Mouse (Mus musculus) CH12.LX (cell line): ENCODE measurements around the gene Armc5. TPM values are rescaled to one million over a fixed set of nuclear protein-coding genes. Genes with fewer than 3 reads are reported as not detected.

Source experiments
- DNase-seq: peaks from one replicate; pipeline ENCODE4 v3.0.0-alpha.2; 2013; ENCODE audit errors: extremely low read depth
- H3K27ac ChIP-seq: 2 replicates; pipeline ENCODE4 v1.5.1; 2012; ENCODE audit warnings: low read depth, mild to moderate bottlenecking, control low read depth, moderate library complexity; ENCODE audit not compliant: insufficient read depth
- H3K27me3 ChIP-seq: replicated peaks from 2 replicates; pipeline ENCODE3; 2012; ENCODE audit warnings: inconsistent platforms
- H3K36me3 ChIP-seq, 2 experiments: replicated peaks in 1 of 2; 2 replicates each; pipeline versions ENCODE3 to v1.6.1; 2012; ENCODE audit warnings: inconsistent platforms in 1 of 2, low read length in 1 of 2, mild to moderate bottlenecking in 1 of 2, mixed read lengths in 1 of 2, moderate library complexity in 1 of 2; ENCODE audit not compliant: control insufficient read depth in 1 of 2, insufficient read depth in 1 of 2
- H3K4me1 ChIP-seq, 2 experiments: 2 replicates each; pipeline ENCODE4 v1.6.1; 2012; ENCODE audit warnings: inconsistent platforms in 1 of 2, moderate library complexity in 1 of 2; ENCODE audit not compliant: insufficient read depth in 2 of 2, control insufficient read depth in 1 of 2
- H3K4me2 ChIP-seq: 2 replicates; pipeline ENCODE4 v1.6.1; 2012; ENCODE audit warnings: low read depth, mild to moderate bottlenecking, control low read depth; ENCODE audit not compliant: poor library complexity, insufficient read depth, severe bottlenecking
- H3K4me3 ChIP-seq, 3 experiments: fragments of 150-350 bp in 1 of 3; sonication (generic) in 1 of 3; replicated peaks in 1 of 3; 2 replicates each; pipeline versions ENCODE3 to v1.5.1; 2011 to 2012; ENCODE audit warnings: low read depth in 2 of 3, low read length in 2 of 3, mild to moderate bottlenecking in 2 of 3, moderate library complexity in 2 of 3, control low read depth in 1 of 3, improper control_type of control experiment in 1 of 3, inconsistent platforms in 1 of 3, mixed read lengths in 1 of 3; ENCODE audit not compliant: poor library complexity in 1 of 3
- H3K79me2 ChIP-seq: replicated peaks from 2 replicates; pipeline ENCODE4 v1.6.1; 2012; ENCODE audit warnings: mild to moderate bottlenecking, moderate library complexity; ENCODE audit not compliant: control insufficient read depth, poor library complexity, insufficient read depth, severe bottlenecking; ENCODE audit errors: extremely low read depth
- H3K9ac ChIP-seq: 2 replicates; pipeline ENCODE4 v1.6.1; 2012; ENCODE audit warnings: low read depth, mild to moderate bottlenecking, control low read depth, moderate library complexity; ENCODE audit not compliant: insufficient read depth
- H3K9me3 ChIP-seq: replicated peaks from 2 replicates; pipeline ENCODE3; 2012; ENCODE audit warnings: low read length, inconsistent platforms, mixed read lengths
- CHD1 ChIP-seq: IDR thresholded peaks from 2 replicates; pipeline ENCODE4 v1.6.1; 2012; ENCODE audit warnings: low read depth, low read length, improper control_type of control experiment, inconsistent platforms
- CTCF ChIP-seq, 2 experiments: IDR thresholded peaks in 1 of 2; conservative IDR thresholded peaks in 1 of 2; 2 replicates each; pipeline ENCODE4 v1.5.1; 2011 to 2012; ENCODE audit warnings: low read depth in 2 of 2, low read length in 2 of 2, improper control_type of control experiment in 1 of 2, inconsistent platforms in 1 of 2, mild to moderate bottlenecking in 1 of 2, moderate library complexity in 1 of 2
- E2F4 ChIP-seq: IDR thresholded peaks from 2 replicates; pipeline ENCODE4 v1.6.1; 2011; ENCODE audit warnings: low read depth, low read length, improper control_type of control experiment; ENCODE audit not compliant: insufficient replicate concordance
- EP300 ChIP-seq: IDR thresholded peaks from 2 replicates; pipeline ENCODE4 v1.6.1; 2011; ENCODE audit warnings: low read length, improper control_type of control experiment
- ETS1 ChIP-seq: conservative IDR thresholded peaks from 2 replicates; pipeline ENCODE4 v1.6.1; 2012; ENCODE audit warnings: low read depth, mild to moderate bottlenecking, inconsistent platforms, low read length, improper control_type of control experiment, moderate library complexity
- GABPA ChIP-seq: IDR thresholded peaks from 2 replicates; pipeline ENCODE4 v1.6.1; 2012; ENCODE audit warnings: low read depth, low read length, improper control_type of control experiment, inconsistent platforms; ENCODE audit not compliant: insufficient replicate concordance
- IRF4 ChIP-seq: IDR thresholded peaks from 2 replicates; pipeline ENCODE4 v1.6.1; 2014; ENCODE audit warnings: low read depth, mild to moderate bottlenecking, inconsistent platforms, low read length, improper control_type of control experiment
- JUN ChIP-seq: IDR thresholded peaks from 2 replicates; pipeline ENCODE4 v1.6.1; 2011; ENCODE audit warnings: low read depth, mild to moderate bottlenecking, low read length, improper control_type of control experiment, moderate library complexity; ENCODE audit not compliant: insufficient read depth
- JUND ChIP-seq: conservative IDR thresholded peaks from 2 replicates; pipeline ENCODE4 v1.6.1; 2011; ENCODE audit warnings: low read depth, low read length, improper control_type of control experiment
- KAT2A ChIP-seq: IDR thresholded peaks from 2 replicates; pipeline ENCODE4 v1.6.1; 2012; ENCODE audit warnings: low read length, improper control_type of control experiment, inconsistent platforms; ENCODE audit not compliant: insufficient replicate concordance
- MAFK ChIP-seq: IDR thresholded peaks from 2 replicates; pipeline ENCODE4 v1.6.1; 2011; ENCODE audit warnings: low read length, improper control_type of control experiment; ENCODE audit not compliant: insufficient replicate concordance
- MXI1 ChIP-seq: IDR thresholded peaks from 2 replicates; pipeline ENCODE4 v1.6.1; 2011; ENCODE audit warnings: mild to moderate bottlenecking, low read depth, low read length, improper control_type of control experiment
- MYC ChIP-seq: IDR thresholded peaks from 2 replicates; pipeline ENCODE4 v1.6.1; 2011; ENCODE audit warnings: low read depth, mild to moderate bottlenecking, improper control_type of control experiment, low read length
- NELFE ChIP-seq: IDR thresholded peaks from 2 replicates; pipeline ENCODE4 v1.6.1; 2011; ENCODE audit warnings: low read depth, low read length, improper control_type of control experiment
- NRF1 ChIP-seq: IDR thresholded peaks from 2 replicates; pipeline ENCODE4 v1.6.1; 2014; ENCODE audit warnings: low read depth, mild to moderate bottlenecking, inconsistent platforms, low read length, improper control_type of control experiment, moderate library complexity
- PAX5 ChIP-seq: IDR thresholded peaks from 2 replicates; pipeline ENCODE4 v1.6.1; 2012; ENCODE audit warnings: low read length, inconsistent platforms, mixed read lengths
- POLR2AphosphoS2 ChIP-seq: IDR thresholded peaks from 2 replicates; pipeline ENCODE4 v1.6.1; 2011; ENCODE audit warnings: low read depth, low read length, improper control_type of control experiment
- RCOR1 ChIP-seq: conservative IDR thresholded peaks from 2 replicates; pipeline ENCODE4 v1.6.1; 2012; ENCODE audit warnings: low read depth, mild to moderate bottlenecking, inconsistent platforms, low read length, improper control_type of control experiment
- SIN3A ChIP-seq: IDR thresholded peaks from 2 replicates; pipeline ENCODE4 v1.6.1; 2012; ENCODE audit warnings: low read length, improper control_type of control experiment, inconsistent platforms
- TCF12 ChIP-seq: IDR thresholded peaks from 2 replicates; pipeline ENCODE4 v1.6.1; 2014; ENCODE audit warnings: low read depth, mild to moderate bottlenecking, inconsistent platforms, low read length, improper control_type of control experiment
- UBTF ChIP-seq: IDR thresholded peaks from 2 replicates; pipeline ENCODE4 v1.6.1; 2012; ENCODE audit warnings: low read depth, mild to moderate bottlenecking, inconsistent platforms, low read length, improper control_type of control experiment, moderate library complexity
- USF1 ChIP-seq: IDR thresholded peaks from 2 replicates; pipeline ENCODE4 v1.6.1; 2014; ENCODE audit warnings: low read depth, mild to moderate bottlenecking, inconsistent platforms, low read length, improper control_type of control experiment
- USF2 ChIP-seq: conservative IDR thresholded peaks from 2 replicates; pipeline ENCODE4 v1.6.1; 2011; ENCODE audit warnings: low read depth, low read length, improper control_type of control experiment
- ZKSCAN1 ChIP-seq: IDR thresholded peaks from 2 replicates; pipeline ENCODE4 v1.6.1; 2012; ENCODE audit warnings: low read depth, inconsistent platforms, low read length, improper control_type of control experiment, borderline replicate concordance
- ZMIZ1 ChIP-seq: IDR thresholded peaks from 2 replicates; pipeline ENCODE4 v1.6.1; 2012; ENCODE audit warnings: low read depth, mild to moderate bottlenecking, inconsistent platforms, low read length, improper control_type of control experiment
- dilution Hi-C: fragments of 300-500 bp; cut with MboI; formaldehyde crosslinking; loops from 2 replicates; pipeline ENCODE4 v1.14.3; 2020; ENCODE audit warnings: low sequenced_read_pairs; ENCODE audit not compliant: extremely low pct_unique_long_range_greater_than_20kb, extremely low pct_ligation_motif_present
- in situ Hi-C: fragments of 300-500 bp; cut with MboI; formaldehyde crosslinking; loops from 3 replicates; pipeline ENCODE4 v1.14.3; 2019; ENCODE audit warnings: low sequenced_read_pairs, low pct_ligation_motif_present, low pct_unique_long_range_greater_than_20kb, mixed read lengths
- polyA plus RNA-seq: library from polyadenylated mRNA; unstranded; fragments of >175 nt; gene quantifications from 2 replicates; pipeline ENCODE4 v1.2.1, GENCODE M21; 2012; ENCODE audit warnings: low read depth; ENCODE audit not compliant: insufficient read length
- total RNA-seq, 2 experiments: library from RNA; depleted of rRNA; stranded (reverse); fragments of 300-350 nt in 1 of 2; fragments of >200 nt in 1 of 2; gene quantifications; 2 replicates each; pipeline ENCODE4 v1.2.3; 2012 to 2014

The Armc5 gene
- total and polyA plus RNA-seq, 3 experiments: 5.0 to 14.4 (median 11.6) TPM

DNA sequence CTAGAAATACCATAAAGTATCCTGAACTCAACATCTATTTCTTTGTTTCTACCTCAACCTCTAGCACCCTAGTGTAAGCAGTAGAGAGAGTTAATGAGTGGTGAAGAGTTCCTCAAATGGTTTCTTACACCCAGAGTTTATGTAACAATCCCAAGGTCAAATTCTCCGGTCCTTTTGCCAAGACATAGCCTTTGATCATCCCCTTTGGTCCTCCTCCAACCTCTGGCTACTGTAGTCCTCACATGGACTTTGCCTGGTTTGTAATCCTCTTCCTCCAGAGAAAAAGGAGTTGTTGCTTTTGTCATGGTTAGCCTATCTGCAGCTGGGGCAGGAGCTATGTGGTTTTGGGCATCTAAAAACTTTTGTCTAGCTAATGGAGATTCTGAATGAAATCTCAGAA, 1.7 kb upstream of the Armc5 start:
- Histone ChIP-seq H3K79me2 (no peaks in the 10 kb centered on the region), H3K9ac (no peak overlapping the region), H3K4me2 (no peak overlapping the region), H3K4me3 (no peak overlapping the region), H3K4me1 (peaks cover 19 to 44% of the 10 kb centered on the region in 2 experiments), H3K36me3 (peaks cover 9 to 23% of the 10 kb centered on the region in 2 experiments), H3K27me3 (no peaks in the 10 kb centered on the region), H3K27ac (no peak overlapping the region), H3K9me3 (no peaks in the 10 kb centered on the region)
- dilution Hi-C loops: no loop called here
- DNase-seq: no peak
- in situ Hi-C loops: no loop called here
- TF ChIP-seq MYC (no peak), ZMIZ1 (no peak), GABPA (no peak), USF2 (no peak), JUND (no peak), CHD1 (no peak), MXI1 (no peak), TCF12 (no peak), EP300 (no peak), PAX5 (no peak), NELFE (no peak), CTCF (conservative IDR thresholded peaks at IDR 0.05 in 1 of 2, IDR thresholded peaks at IDR 0.05 in 1 of 2; ENCODE audit: low read depth in 2 of 2, low read length in 2 of 2) (no peak), RCOR1 (no peak), SIN3A (no peak), ZKSCAN1 (no peak), POLR2AphosphoS2 (no peak), KAT2A (no peak)

DNA sequence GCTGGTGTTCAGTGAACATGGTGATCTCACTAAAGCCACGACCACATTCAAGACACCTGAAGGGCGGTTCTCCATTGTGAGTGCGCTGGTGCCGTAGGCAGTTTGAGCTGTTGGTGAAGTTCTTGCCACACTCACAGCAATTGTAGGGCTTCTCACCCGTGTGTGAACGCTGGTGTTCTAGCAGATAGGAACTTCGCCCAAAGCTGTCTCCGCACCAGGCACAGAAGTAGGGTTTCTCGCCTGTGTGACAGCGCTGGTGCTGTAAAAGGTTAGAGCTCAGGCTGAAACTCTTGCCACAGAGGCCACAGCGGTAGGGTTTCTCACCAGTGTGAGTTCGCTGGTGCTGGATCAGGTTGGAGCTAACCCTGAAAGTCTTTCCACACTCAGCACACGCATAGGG, 716 bp upstream of the Armc5 start:
- DNase-seq: no peak
- H3K4me2 ChIP-seq: peak overlapping the region; percentile 48
- H3K4me3 ChIP-seq: peak overlapping the region in 1 of 3 experiments; percentile 82
- peaks cover 18 to 32% of the 10 kb centered on the region in 2 experiments for H3K36me3 ChIP-seq
- H3K27me3 ChIP-seq: no peaks in the 10 kb centered on the region
- TF ChIP-seq SIN3A: no peak
- TF ChIP-seq MXI1: no peak
- TF ChIP-seq PAX5: no peak
- TF ChIP-seq UBTF: no peak
- no peak for TF ChIP-seq JUND
- TF ChIP-seq NRF1: no peak
- no peak for TF ChIP-seq CTCF (conservative IDR thresholded peaks at IDR 0.05 in 1 of 2, IDR thresholded peaks at IDR 0.05 in 1 of 2; ENCODE audit: low read depth in 2 of 2, low read length in 2 of 2)
- TF ChIP-seq KAT2A: no peak
- TF ChIP-seq ZKSCAN1: no peak
- no peak for TF ChIP-seq USF2
- TF ChIP-seq E2F4: no peak
- TF ChIP-seq MAFK: no peak
- TF ChIP-seq ZMIZ1: no peak
- TF ChIP-seq RCOR1: no peak
- no peak for TF ChIP-seq IRF4
- no peak for TF ChIP-seq ETS1
- TF ChIP-seq GABPA: no peak
- TF ChIP-seq USF1: no peak
- no peak for TF ChIP-seq POLR2AphosphoS2
- TF ChIP-seq JUN: no peak
- peaks cover 19 to 49% of the 10 kb centered on the region in 2 experiments for H3K4me1 ChIP-seq
- no peaks in the 10 kb centered on the region for H3K79me2 ChIP-seq
- dilution Hi-C loops: no loop called here
- no peak overlapping the region for H3K27ac ChIP-seq
- no peak overlapping the region for H3K9ac ChIP-seq
- in situ Hi-C loops: no loop called here
- H3K9me3 ChIP-seq: no peaks in the 10 kb centered on the region
